In the genomic region with DNA sequence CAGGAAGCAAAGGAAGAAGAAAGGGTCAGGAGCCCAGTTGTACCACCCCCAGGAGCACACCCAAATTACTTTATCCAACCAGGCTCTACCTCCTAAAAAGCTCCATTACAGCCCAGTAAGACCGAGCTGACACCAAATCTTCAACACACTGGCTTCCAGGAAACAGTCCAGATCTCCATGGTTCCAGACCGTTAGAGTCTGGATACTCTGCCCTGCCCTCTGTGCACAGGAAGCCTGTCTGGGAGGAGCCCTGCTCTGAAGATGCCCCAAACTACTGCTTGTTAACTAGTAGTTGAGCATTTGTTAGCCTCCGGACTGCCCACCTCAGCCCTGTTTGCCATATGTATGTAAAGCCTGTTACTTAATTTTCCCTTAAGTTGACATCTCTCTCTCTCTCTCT, we compare ENCODE assay signal across 13 mouse cellular contexts. TPM values are rescaled to one million over a fixed set of nuclear protein-coding genes. Genes with fewer than 3 reads are reported as not detected.
A peak's percentile ranks its signal among the peaks of the same experiment; 100 is the strongest.
DNase-seq lines count a peak whose midpoint lies in the region; ATAC-seq and TF ChIP-seq lines count a peak whose summit lies in the region.
"Had no signal": no experiment of that assay in that cellular context is flagged by ENCODE, and none has a peak within 500 bp of the region (broad histone marks: within the 10 kb centered on the region; RNA-seq: fewer than 3 reads in every experiment).

No protein-coding gene starts in this region.

- H3K4me3 ChIP-seq in kidney, embryonic 15.5 days (replicated peaks), result no peak overlapping the region
- no peak overlapping the region for H3K4me3 ChIP-seq in stomach, embryonic 16.5 days (replicated peaks; ENCODE audit: low read length)
- no peak overlapping the region for H3K4me3 ChIP-seq in stomach, postnatal 0 days (ENCODE audit: low read depth, low read length)
- H3K4me3 ChIP-seq in layer of hippocampus, adult 2 months, result no peak overlapping the region
- H3K4me3 ChIP-seq: forebrain, embryonic 13.5 days; midbrain, embryonic 15.5 days; neural tube, embryonic 12.5 days had no signal

- H3K4me2 ChIP-seq in kidney, embryonic 15.5 days, result no peak overlapping the region
- H3K4me2 ChIP-seq in stomach, embryonic 16.5 days (ENCODE audit: low read depth, low read length), result no peak overlapping the region
- no peak overlapping the region for H3K4me2 ChIP-seq in stomach, postnatal 0 days (replicated peaks; ENCODE audit: low read depth)
- H3K4me2 ChIP-seq: forebrain, embryonic 13.5 days; midbrain, embryonic 15.5 days; neural tube, embryonic 12.5 days had no signal

- H3K27ac ChIP-seq in kidney, embryonic 15.5 days, result peak overlapping the region; percentile 37; the same call in 1 of the 2 replicates
- H3K27ac ChIP-seq in stomach, embryonic 16.5 days (ENCODE audit: low read length), result 0 out of 2 replicates have a peak overlapping the region, but pooled peaks have one; percentile 1
- no peak overlapping the region for H3K27ac ChIP-seq in stomach, postnatal 0 days (replicated peaks)
- no peak overlapping the region for H3K27ac ChIP-seq in layer of hippocampus, adult 2 months
- H3K27ac ChIP-seq: forebrain, embryonic 13.5 days; midbrain, embryonic 15.5 days; neural tube, embryonic 12.5 days had no signal

- DNase-seq in kidney, adult 18-20 months, result no peak
- no peak for DNase-seq in stomach, postnatal 0 days (ENCODE audit: low spot score)
- peak; percentile 28 for DNase-seq in heart, postnatal 25 days (ENCODE audit: low spot score)
- peak; percentile 46 for DNase-seq in skeletal muscle tissue, adult 2 months (ENCODE audit: low read depth, low spot score)
- DNase-seq in layer of hippocampus, adult 2 months (ENCODE audit: low spot score in 2 of 2), result no peak
- DNase-seq in adrenal gland, adult 18-20 months (ENCODE audit: low spot score in 2 of 2), result no peak
- DNase-seq: cerebellum, adult 11 months had no signal

- no peak for ATAC-seq in kidney, embryonic 15.5 days (replicated peaks; ENCODE audit: low FRiP score)
- ATAC-seq in stomach, embryonic 16.5 days (ENCODE audit: insufficient read depth, low FRiP score), result no peak
- ATAC-seq in stomach, postnatal 0 days (ENCODE audit: low FRiP score, low TSS enrichment), result no peak
- ATAC-seq: forebrain, embryonic 13.5 days; midbrain, embryonic 15.5 days had no signal

- H3K36me3 ChIP-seq in kidney, embryonic 15.5 days, result no peaks in the 10 kb centered on the region
- H3K36me3 ChIP-seq in stomach, embryonic 16.5 days (ENCODE audit: control insufficient read depth, insufficient read depth, low read length), result no peaks in the 10 kb centered on the region
- no peaks in the 10 kb centered on the region for H3K36me3 ChIP-seq in stomach, postnatal 0 days (ENCODE audit: control insufficient read depth, insufficient read depth, low read length)
- H3K36me3 ChIP-seq: midbrain, embryonic 15.5 days had no signal

- no peak for TF ChIP-seq EP300 in stomach, postnatal 0 days (optimal IDR thresholded peaks at IDR 0.05)

- H3K9me3 ChIP-seq in kidney, embryonic 15.5 days (replicated peaks), result no peaks in the 10 kb centered on the region
- H3K9me3 ChIP-seq in stomach, embryonic 16.5 days (replicated peaks; ENCODE audit: control insufficient read depth, low read length), result no peaks in the 10 kb centered on the region
- no peaks in the 10 kb centered on the region for H3K9me3 ChIP-seq in stomach, postnatal 0 days (ENCODE audit: control insufficient read depth, low read length)
- H3K9me3 ChIP-seq: forebrain, embryonic 13.5 days; midbrain, embryonic 15.5 days; neural tube, embryonic 12.5 days had no signal

- H3K4me1 ChIP-seq in kidney, embryonic 15.5 days, result peaks cover 19% of the 10 kb centered on the region
- peaks cover 10% of the 10 kb centered on the region; the same call in 1 of the 2 replicates for H3K4me1 ChIP-seq in stomach, embryonic 16.5 days (ENCODE audit: control insufficient read depth, insufficient read depth, low read length)
- no peaks in the 10 kb centered on the region for H3K4me1 ChIP-seq in stomach, postnatal 0 days (replicated peaks; ENCODE audit: control insufficient read depth, insufficient read depth)
- H3K4me1 ChIP-seq: forebrain, embryonic 13.5 days; midbrain, embryonic 15.5 days; neural tube, embryonic 12.5 days had no signal

- TF ChIP-seq CTCF in stomach, postnatal 0 days (IDR thresholded peaks at IDR 0.05; ENCODE audit: low read depth), result no peak
- no peak for TF ChIP-seq CTCF in layer of hippocampus, adult 2 months (conservative IDR thresholded peaks at IDR 0.05)

- intact Hi-C loops in heart, postnatal 25 days (cut with DNase I), result no loop called here

- no peaks in the 10 kb centered on the region for H3K27me3 ChIP-seq in kidney, embryonic 15.5 days
- H3K27me3 ChIP-seq in stomach, embryonic 16.5 days (ENCODE audit: control insufficient read depth, insufficient read depth, low read length), result no peaks in the 10 kb centered on the region
- no peaks in the 10 kb centered on the region for H3K27me3 ChIP-seq in stomach, postnatal 0 days (ENCODE audit: control insufficient read depth, insufficient read depth, low read length)
- H3K27me3 ChIP-seq: forebrain, embryonic 13.5 days; midbrain, embryonic 15.5 days; neural tube, embryonic 12.5 days had no signal

- H3K9ac ChIP-seq in kidney, embryonic 15.5 days, result no peak overlapping the region
- no peak overlapping the region for H3K9ac ChIP-seq in stomach, embryonic 16.5 days (ENCODE audit: low read length)
- no peak overlapping the region for H3K9ac ChIP-seq in stomach, postnatal 0 days (ENCODE audit: low read length)
- H3K9ac ChIP-seq: forebrain, embryonic 13.5 days; midbrain, embryonic 15.5 days; neural tube, embryonic 12.5 days had no signal

- WGBS in kidney, embryonic 15.5 days, result 38% methylated on average over 3 of the region's 3 CpGs
- 46% methylated on average over 3 of the region's 3 CpGs for WGBS in stomach, embryonic 16.5 days
- 44% methylated on average over 3 of the region's 3 CpGs for WGBS in stomach, postnatal 0 days

RNA-seq across cellular contexts. Expression of a gene that starts 15.4 kb away (rescaled TPM):
- 1.4 and 1.5 TPM in 2 replicates for polyA plus RNA-seq in kidney, embryonic 15.5 days (2015; fragmentation: Nextera tagmentation; extraction: Ambion mirVana)
- polyA plus RNA-seq in stomach, embryonic 16.5 days (2015; fragmentation: Nextera tagmentation; extraction: Ambion mirVana), result 0.90 and 1.3 TPM in 2 replicates
- 1.1 and 1.4 TPM in 2 replicates for polyA plus RNA-seq in stomach, postnatal 0 days (2015; fragmentation: Nextera tagmentation; extraction: Ambion mirVana)
- total RNA-seq in heart, postnatal 25 days (2021), result 1 to 10 TPM in 1 of 2 experiments, under 1 TPM in 1; 0.95 to 1.4 TPM
- 1 to 10 TPM; 3.7 to 4.3 TPM for total RNA-seq in layer of hippocampus, adult 2 months (2021)
- under 1 TPM; 0.27 to 0.51 TPM for total RNA-seq in adrenal gland, adult 18-20 months (2021)

RNA-seq across cellular contexts. Expression of a gene that starts 31.8 kb away (rescaled TPM):
- 1.9 and 2.0 TPM in 2 replicates for polyA plus RNA-seq in kidney, embryonic 15.5 days (2015; fragmentation: Nextera tagmentation; extraction: Ambion mirVana)
- polyA plus RNA-seq in stomach, embryonic 16.5 days (2015; fragmentation: Nextera tagmentation; extraction: Ambion mirVana), result 1.2 and 1.4 TPM in 2 replicates
- polyA plus RNA-seq in stomach, postnatal 0 days (2015; fragmentation: Nextera tagmentation; extraction: Ambion mirVana), result 0.38 and 0.40 TPM in 2 replicates
- total RNA-seq in heart, postnatal 25 days (2021), result 1 to 10 TPM in 1 of 2 experiments, under 1 TPM in 1; 0.78 to 1.2 TPM
- total RNA-seq in layer of hippocampus, adult 2 months (2021), result 1 to 10 TPM in 1 of 2 experiments, under 1 TPM in 1; 0.98 to 1.2 TPM
- total RNA-seq in adrenal gland, adult 18-20 months (2021), result under 1 TPM in 1 of 2 experiments, not detected in 1; 0.70 TPM
- total RNA-seq: gastrocnemius, adult 8-10 months had no signal

Comparison
In these comparisons a context has a peak if more than half of its experiments do, and no peak if none do; other contexts are left out.
1. H3K27ac ChIP-seq: peak in kidney, embryonic 15.5 days (single experiment) and stomach, embryonic 16.5 days (single experiment); none in stomach, postnatal 0 days (single experiment) and layer of hippocampus, adult 2 months (single experiment).
2. DNase-seq: peak in heart, postnatal 25 days (single experiment) and skeletal muscle tissue, adult 2 months (single experiment); none in kidney, adult 18-20 months (single experiment), stomach, postnatal 0 days (single experiment), layer of hippocampus, adult 2 months (0 of 2) and adrenal gland, adult 18-20 months (0 of 2).